Mouse (Mus musculus): ENCODE data around the gene Scube3.
A peak's percentile ranks its signal among the peaks of the same experiment; 100 is the strongest.

Gene Scube3

DNA sequence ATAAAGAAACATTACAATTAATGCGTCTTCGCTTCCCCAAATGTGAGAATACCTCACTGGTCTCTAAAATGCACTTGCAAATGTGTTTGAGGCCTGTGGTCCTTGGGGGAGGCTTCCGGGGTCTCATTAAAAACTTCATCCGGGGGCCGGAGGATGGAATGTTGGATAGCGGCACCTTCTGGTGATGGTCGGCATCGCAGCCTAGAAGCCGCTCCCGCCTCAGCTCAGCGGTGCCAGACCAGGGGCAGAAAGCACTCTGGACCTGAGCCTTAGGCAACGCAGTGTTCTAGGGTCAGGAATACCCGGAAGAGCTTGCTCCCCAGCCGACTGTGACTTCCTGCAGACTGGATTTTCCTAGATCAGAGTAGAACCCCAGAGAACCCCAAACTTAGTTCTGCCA lies 8.7 kb upstream of the Scube3 start:
- DNase-seq (ENCODE audit: low spot score in 2 of 2): peak in 1 of 2 experiments; percentile 65

DNA sequence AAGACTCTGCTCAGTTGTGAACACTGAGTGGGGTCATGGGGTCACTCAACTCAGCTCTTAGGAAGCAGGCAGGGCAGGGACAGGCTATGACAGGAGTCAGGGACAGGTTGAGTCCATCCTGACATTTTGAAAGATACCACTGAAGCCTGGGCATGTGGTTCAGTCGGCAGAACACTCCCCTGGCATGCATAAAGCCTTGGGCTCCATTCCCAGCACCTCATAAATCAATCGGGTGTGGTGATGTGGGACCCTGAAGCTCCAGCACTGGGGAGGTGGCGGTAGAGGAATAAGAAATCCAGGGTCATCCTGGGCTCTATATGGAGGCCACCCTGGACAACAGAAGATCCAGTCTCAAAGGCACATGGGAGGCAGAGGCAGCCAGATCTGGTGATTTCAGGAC lies 6.4 kb upstream of the Scube3 start:
- no peak for DNase-seq (ENCODE audit: low spot score in 2 of 2)

DNA sequence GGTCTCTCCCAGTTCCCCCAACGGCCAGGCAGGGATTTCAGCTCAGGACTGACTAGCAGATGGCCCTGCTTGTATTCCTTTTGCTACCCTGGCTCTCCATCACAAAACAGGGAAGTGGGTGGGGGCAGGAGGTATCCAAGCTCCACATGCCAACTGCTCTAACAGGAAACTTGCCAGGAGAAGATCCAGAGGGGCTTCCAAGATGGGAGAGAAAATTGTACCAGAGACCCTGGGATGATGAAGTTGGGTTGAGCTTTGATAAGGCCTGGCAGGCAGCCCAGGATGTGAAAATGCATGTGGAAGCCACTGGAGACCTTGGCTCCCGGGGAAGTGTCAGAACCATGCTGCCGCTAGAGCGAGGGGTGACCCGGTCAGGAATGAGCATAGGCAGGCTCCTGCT lies 5.7 kb upstream of the Scube3 start:
- no peak for DNase-seq (ENCODE audit: low spot score in 2 of 2)

DNA sequence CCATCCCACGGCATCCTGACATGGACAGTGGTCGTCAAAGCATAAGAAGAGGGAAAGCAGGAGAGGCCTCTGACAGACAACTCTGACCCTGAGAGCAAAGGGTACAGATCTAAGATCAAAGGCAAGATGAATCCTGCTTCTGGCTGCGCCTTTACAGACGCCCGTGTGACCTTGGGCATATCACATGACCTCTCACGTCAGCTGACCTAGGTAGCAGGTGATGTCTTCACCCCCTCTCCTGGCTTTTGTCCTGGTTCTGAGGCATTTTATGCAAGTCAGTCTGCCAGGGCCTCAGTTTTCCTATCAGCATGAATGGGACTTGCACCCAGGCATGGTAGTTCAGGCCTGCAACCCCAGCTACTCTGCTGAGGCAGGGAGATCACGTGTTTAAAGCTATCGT lies 3.9 kb upstream of the Scube3 start:
- DNase-seq (ENCODE audit: low spot score in 2 of 2): no peak

DNA sequence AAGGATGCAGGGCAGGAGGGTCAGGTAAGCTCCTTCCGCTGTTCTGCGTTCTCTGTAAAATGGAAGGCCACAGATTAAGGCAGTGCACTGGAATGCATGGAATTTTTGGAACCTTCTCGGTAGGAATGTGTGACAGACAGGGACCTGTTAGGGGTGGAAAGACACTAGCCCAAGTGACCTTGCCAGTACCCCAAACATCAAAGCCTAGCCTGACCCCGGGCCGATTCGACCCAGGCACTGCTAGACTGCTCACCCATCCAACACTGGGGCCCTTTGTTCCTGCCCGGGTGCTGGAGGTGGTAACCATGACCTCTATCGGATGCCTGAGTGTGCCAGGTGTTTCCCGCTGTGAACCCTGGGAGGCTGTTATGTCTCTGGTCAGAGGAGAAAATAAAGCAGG lies 3.3 kb upstream of the Scube3 start:
- DNase-seq (ENCODE audit: low spot score in 2 of 2): no peak

DNA sequence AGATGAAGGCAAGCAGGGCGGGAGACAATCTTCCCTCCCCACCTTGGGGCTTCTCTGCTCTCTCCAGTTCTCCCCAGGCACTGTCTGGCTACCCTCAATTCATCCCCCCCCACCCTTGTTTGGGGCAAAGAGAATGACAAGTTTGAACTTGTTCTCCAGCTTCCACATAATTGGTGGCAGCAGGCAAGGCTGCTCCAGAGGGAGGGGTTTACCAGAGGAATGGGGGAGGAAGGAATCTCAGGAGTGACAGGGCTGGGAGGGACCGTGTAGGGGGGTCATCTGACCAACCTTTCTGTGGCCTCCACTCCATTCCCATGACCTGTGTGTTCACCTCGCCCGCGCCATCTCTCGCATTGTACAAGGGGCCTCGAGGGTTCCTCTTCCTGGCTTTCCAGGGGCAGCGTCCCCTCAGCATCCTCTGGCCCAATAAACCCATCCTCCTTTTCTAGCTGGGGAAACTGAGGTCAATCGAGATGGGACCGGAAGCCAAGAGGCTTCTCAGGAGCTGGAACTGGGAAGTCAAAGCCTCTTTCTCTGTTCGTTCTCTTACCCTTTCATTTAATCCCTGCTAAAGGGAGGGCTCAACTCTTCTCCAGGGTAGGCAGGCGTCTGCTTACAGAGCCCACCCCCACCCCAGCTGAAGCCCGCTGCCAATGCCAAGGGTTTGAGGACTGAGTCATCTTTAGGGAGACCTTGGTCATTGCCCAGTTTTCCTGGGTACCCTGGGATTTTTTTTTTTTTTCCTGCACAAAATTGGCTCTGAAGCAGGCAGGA lies 1.3 kb upstream of the Scube3 start:
- DNase-seq (ENCODE audit: low spot score in 2 of 2): no peak

DNA sequence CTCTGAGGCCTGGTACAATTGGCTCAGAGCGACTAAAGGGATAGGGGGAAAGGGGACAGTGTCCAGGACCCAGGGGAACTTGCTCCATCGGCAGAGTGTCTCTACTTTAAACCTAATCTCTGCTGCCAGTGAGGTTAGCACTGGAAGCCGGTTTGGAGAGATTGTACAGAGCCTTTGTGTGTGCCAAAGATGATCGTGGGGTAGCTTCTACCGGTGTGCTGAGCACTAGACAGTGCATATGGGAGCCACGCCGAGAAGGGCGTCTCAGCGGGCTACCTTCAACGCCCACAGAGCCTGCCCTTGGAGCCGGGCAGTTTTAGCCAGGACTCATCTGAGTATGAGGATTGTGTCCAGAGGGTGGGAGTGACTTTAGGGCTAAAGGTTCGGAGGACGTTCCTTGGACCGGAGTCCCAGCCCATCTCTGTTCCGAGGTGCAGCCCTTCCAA lies 713 bp upstream of the Scube3 start:
- no peak for DNase-seq (ENCODE audit: low spot score in 2 of 2)

DNA sequence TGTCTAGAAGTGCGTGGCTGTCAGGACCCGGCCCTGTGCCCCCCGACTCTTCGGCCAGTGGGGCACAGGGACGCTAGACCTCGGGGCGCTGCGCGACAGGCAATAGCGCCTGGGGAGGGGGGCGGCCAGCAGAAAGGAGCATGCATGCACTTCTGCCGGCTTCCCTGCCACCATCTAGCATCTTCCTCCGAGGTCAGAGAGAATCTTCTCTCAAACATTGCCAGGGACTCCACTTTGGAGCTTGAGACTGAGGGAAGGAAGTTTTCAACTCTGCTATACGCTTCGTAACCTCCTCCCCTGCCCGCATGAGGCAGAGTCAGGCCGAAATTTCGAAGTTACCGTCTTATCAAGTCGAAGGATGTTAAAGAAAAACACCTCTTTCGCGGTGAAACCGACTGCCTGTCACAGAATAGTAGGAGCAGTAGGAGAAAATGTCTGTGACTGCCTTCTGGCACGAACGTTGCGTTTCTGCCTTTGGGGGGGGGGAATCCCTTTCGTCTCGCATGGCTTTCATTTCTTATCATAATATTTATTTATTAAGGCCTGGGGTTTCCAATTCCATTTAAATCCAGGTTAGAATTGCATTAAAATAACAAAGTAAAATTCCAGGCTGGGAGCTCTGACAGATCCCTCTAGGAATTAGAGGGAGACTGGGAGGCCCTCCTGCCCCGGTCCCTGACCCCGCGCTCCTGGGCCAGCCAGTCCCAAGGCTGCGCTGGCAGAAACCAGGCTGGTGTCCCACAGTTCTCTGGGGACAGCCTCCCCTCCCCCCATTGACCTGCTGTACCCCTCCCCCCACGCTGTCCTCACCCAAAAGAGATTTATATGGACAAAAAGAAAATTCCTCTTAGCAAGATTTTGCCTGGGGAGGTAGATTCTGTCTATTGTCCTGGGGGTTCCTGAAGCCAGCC lies 1.0 kb downstream of the Scube3 start:
- no peak for DNase-seq (ENCODE audit: low spot score in 2 of 2)

DNA sequence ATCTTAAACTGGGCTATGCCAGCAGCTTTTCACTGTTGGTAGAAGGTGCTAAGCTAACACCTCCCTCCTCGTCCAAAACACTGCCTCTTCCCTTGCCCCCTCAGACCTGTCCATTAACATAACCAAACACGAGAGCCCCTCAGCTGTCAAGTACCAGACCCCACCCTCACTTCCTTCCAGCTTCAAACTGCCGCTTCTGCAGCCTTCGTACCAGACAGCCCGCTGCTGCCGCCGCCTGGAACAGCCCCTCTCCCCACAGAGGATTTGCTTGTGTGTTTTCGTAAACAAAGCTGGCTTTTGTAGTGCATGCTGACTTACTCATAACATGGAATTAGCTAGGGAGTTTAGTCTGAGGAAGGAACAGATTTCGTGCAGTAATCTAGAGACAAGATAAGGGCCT lies 1.8 kb downstream of the Scube3 start:
- peak in 1 of 2 experiments; percentile 41 for DNase-seq (ENCODE audit: low spot score in 2 of 2)

DNA sequence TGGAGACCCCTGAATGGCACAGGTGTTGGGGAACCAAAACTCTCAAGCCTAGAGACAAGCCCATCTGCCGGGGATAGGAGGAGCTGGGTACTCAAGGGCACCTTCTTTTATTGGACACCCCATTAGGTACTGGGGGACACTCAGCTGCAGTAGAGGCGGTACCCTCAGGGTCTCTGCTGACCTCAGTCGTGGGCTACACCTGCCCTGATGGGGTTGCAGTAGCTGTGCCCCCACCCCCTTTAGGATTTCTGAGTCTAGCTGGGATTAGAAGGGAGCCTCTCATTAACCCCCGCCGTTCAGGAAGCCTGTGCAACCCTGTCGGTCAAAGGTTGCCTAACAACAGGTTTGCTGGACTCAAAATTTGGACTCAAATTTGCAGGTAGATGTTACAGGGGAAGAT lies 2.3 kb downstream of the Scube3 start:
- no peak for DNase-seq (ENCODE audit: low spot score in 2 of 2)

DNA sequence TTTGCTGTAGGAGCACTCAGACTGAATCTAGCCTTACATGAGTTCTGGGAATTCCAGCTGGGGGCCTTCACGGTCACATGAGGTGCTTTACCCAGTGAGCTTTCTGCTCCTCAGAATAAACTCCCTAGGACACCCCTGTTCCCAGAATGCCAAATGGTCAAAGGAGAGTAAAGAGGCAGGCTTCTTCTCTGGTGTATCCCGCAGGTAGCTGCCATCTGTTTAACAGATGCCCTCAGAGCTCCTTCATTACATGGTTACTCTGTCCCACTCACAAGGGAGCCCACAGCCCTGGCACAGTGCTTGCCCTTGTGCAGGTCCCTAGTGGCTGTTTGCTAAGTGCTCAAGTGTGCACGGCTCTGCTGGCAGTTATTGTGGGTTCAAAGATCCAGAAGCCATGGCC lies 6.3 kb downstream of the Scube3 start:
- no peak for DNase-seq (ENCODE audit: low spot score in 2 of 2)

DNA sequence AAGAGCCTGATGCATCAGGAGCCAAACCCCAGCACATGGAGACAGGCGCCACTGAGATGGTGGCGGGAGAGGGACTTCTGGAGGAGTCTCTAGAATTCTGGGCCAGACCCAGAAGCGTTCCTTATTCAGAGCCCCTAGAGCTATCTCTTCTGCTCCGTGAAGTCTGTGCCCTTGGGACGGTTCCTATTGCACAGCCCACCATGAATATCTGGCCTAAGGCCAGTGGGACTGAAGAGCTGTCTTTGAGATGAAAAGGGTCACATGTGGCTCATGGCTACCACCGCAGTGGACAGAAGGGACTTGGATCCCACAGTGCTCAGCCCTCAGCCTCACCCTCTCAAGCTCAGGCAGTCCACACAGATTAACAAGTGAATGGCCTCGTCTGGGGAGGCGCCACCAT lies 7.8 kb downstream of the Scube3 start:
- DNase-seq (ENCODE audit: low spot score in 2 of 2): no peak

DNA sequence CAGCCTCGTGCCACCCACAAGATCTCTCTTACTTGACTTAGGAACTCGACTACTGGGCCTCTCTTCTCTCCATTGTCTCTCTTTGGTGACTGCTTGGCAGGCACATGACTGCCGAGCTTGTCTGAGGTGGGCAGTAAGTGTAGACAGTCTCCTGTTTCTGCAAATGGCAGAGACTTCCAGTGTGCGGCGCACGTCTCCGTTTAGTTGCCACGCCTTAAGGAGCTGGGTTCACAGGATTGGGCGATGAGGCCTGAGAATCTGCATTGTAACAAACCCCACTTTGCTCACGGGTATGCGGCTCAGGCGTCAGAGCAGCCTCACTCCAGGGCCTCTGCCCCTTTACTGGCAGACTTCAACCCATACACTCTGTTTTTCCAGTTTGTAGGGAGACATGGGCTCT lies 8.5 kb downstream of the Scube3 start:
- DNase-seq (ENCODE audit: low spot score in 2 of 2): no peak

DNA sequence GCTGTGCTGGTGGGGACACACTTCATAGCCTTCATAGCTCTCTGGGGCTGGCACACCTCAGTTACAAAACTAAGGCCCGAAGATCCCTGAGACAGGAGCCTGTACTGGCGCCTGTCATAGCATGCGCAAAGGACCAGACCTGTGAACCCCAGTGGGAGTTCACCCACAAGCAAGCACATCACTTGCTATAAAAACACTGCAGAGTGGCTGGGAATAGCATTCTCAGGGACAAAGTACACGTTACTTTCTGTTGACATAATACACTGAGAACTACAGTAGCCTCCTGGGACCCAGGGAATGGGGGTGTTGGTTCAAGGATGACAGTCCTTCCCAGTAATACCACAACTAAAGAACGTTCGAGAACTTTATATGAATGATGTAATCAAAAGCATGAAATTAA lies 11.2 kb downstream of the Scube3 start:
- DNase-seq (ENCODE audit: low spot score in 2 of 2): no peak

DNA sequence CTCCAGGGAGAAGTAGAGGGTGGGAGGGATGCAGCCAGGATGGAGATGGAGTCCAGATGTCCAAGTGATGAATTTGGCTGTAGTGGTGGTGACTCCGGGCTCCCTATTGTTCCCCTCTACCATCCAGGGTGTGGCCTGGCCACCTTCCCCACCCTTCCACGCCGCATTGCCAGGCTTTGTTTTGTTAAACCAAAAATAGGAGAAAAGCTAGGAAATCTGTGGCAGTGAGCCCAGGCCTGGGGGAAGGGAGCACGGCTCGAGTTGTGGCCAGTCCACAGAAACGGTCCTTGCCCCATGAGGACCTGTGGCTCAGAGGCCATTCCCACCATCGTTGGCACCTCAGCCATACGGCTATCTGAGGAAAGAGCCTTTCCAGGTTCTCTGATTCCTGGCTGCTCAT lies 13.0 kb downstream of the Scube3 start:
- DNase-seq (ENCODE audit: low spot score in 2 of 2): no peak

DNA sequence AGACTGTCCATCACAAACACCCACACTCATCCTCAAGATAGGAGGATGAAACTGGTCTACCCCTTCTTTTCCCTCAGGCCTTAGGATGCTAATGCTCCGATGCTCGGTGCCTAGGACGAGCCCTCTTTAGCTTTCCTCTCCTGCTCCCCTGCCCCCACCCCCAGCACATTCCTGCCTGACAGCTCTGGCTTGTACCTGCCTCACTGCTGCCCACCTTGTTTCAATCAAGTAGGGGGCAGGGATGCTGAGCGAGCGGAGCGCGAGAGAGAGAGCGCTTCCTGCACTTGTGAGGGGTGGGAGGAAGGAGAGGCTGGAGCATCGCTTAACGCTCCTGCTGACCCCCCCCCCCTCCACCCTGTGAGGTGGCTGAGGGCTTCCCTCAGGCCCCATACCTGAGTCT lies 18.4 kb downstream of the Scube3 start:
- DNase-seq (ENCODE audit: low spot score in 2 of 2): no peak

DNA sequence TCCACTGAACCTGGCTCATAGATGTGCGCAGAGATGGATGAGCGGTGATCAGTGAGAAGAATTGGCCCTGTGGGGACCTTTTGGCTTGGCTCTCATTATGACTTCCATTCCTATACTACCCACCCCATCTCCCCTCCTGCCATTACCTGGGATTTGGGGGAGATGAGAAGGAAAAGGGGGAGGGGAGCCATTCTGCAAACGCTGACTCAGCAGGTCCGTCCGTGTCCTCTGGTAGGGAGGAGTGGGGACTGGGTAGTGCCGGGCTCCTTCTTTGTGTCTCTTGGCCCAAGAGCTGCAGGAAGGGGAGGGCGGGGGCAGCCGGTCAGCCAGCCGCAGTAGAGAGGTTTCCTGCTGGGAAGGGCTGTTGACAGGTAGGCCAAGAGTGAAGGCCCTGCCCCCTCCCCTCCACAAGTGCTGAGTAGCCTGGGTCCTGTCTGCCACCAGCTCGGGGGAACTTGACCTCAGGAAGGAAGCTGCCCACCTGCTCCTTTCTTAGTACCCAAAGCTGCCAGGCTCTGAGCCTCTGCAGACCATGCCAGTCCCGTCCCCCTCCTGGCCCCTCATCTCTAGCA lies 19.5 kb downstream of the Scube3 start:
- DNase-seq (ENCODE audit: low spot score in 2 of 2): no peak

DNA sequence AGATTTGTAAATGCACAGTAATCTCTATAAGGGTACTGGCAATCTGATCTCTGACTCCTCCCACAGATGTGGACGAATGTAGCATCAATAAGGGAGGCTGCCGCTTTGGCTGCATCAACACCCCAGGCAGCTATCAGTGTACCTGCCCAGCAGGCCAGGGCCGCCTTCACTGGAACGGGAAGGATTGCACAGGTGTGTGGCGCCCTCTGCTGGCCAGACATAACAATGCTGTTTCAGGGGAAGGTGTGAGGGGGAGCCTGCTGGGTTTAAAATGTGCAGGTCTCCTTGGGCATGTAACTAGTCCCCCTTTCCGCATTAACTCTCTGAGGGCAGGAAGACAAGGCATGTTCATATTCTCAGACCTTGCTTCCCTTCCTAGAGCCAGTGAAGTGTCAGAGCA lies 21.7 kb downstream of the Scube3 start:
- DNase-seq (ENCODE audit: low spot score in 2 of 2): peak; percentile 66 to 85

DNA sequence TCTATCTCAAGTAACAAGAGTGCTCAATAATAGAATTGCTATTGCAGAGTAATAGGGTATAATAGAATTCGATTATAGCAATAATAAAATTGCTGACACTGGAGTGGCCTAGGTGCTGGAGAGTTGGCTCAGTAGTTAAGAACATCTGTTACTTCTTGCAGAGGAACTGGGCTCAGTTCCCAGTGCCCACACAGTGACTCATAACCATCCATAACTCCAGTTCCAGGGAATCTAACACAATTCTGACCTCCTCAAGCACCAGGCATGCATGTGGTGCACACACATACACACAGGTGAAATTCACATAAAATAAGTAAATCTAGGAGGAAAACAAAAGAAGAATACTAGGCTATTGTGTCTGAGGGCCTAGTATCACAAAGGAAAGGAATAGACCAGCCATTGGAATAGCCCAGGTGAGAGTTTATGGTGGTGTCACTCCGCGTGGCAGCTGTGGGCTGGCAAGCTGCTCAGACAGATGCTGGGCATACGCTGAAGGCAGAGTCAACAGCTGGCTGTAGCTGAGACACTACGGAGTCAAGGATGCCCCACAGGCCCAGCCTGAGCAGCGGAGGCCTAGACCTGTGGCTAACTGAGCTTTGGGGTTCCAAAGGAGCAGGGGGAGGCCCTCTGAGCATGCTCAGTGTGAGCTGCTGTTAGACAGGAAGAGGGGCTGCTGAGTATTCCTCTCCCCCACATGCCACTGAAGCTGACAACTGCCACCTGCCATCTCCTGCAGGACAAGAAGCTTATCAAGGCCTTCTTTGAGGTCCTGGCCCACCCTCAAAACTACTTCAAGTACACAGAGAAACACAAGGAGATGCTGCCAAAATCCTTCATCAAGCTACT lies 28.7 kb downstream of the Scube3 start:
- DNase-seq (ENCODE audit: low spot score in 2 of 2): peak; percentile 57 to 61

DNA sequence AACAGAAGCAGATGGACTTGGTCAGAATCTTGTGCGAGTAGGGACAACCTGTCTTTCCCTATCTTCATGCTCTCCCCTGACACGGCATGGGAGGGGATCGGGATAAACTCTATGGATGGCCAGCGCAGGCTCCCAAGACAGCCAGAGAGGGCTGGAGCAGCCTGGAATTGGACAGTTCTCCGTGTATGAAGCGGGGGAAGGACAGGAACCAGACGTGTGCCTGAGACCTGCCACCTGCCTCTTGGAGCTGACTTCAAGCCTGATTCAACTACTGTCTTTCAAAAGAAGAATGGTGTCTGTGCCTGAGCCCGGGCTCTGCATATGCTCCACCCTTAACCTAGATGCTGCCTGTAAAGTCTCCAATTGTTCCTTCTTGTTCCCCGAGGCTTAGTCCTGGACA lies 30.7 kb downstream of the Scube3 start:
- DNase-seq (ENCODE audit: low spot score in 2 of 2): no peak

DNA sequence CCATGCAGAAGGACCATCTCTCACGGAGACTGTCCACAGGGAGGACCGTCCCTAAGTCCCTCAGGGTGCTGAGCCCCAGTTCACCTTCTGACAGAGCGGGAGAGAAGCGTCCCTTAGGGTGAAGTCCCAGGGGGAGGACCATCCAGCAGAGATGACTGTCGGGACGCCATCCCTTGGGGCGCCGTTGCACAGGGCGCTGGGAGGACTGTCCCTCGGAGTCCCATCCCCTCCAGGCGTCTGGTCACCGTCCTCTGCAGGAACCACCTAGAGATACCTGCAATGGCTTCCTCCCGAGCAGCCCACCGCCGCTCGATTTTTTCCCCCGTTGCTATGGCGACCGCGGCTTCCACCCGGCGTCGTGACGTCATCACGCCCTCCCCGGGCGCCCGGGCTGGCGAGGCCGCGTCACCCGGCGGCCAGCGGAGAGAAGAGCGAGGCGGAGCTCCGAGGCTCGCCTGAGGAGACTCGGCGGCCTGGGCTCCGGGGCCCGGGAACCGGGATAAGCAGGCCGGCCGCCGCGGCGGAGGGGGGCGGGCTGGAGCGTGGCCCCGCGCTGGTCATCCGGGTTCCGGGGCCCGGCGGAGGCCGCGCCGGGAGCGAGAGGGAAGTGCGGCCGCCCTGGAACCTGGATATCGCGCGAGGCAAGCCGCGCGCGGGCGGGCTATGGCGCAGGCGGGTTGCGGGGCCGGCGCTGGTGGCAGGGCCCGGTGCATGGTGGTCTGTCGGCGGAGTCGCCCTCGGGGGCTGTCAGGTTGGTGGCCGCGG lies 35.0 kb downstream of the Scube3 start, which contains the start of gene Zfp523:
TSS of gene Zfp523 (plus strand) at position 355 of the 765 bp plus-strand sequence.
- DNase-seq (ENCODE audit: low spot score in 2 of 2): peak; percentile 88 to 96
